Comparison of ENCODE assay signal across 26 mouse cellular contexts in the genomic region with DNA sequence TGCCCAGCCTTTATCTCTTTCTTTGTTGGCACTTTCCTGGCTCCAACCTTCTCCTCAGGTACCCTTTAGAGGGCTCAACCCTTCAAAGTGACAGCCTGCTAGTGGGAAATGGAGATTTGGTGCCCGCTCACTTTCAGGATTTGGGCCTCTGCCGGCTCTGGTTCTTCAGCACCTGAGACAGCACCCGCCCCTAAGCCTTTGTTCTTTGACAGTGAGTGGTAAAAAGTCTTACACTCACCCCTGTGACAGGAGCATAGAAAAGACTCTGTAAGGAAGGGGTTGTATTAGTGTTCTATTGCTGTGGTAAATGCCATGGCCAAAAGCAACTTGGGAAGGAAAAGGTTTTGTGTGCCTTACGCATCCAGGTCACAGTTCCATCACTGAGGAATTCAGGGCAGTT.
DNase-seq lines count a peak whose midpoint lies in the region; ATAC-seq lines count a peak whose summit lies in the region.
"Had no signal": no experiment of that assay in that cellular context is flagged by ENCODE, and none has a peak within 500 bp of the region (broad histone marks: within the 10 kb centered on the region; RNA-seq: fewer than 3 reads in every experiment).

No protein-coding gene starts in this region.

- no peaks in the 10 kb centered on the region for H3K27me3 ChIP-seq in neural tube, embryonic 11.5 days (ENCODE audit: control insufficient read depth, insufficient read depth, low read length)
- H3K27me3 ChIP-seq: forebrain, embryonic 13.5 days; heart, embryonic 15.5 days; hindbrain, embryonic 12.5 days; limb, embryonic 15.5 days; liver, embryonic 13.5 days had no signal

- H3K36me3 ChIP-seq in neural tube, embryonic 11.5 days (ENCODE audit: control insufficient read depth, insufficient read depth, low read length): no peaks in the 10 kb centered on the region
- H3K36me3 ChIP-seq: G1E; heart, embryonic 15.5 days; hindbrain, embryonic 12.5 days; limb, embryonic 15.5 days; liver, embryonic 13.5 days had no signal

- no peaks in the 10 kb centered on the region for H3K9me3 ChIP-seq in neural tube, embryonic 11.5 days (ENCODE audit: control insufficient read depth, low read length)
- H3K9me3 ChIP-seq: forebrain, embryonic 13.5 days; heart, embryonic 15.5 days; hindbrain, embryonic 12.5 days; limb, embryonic 15.5 days had no signal

- 0 out of 2 replicates have a peak, but pooled peaks cover 6% of the 10 kb centered on the region for H3K4me1 ChIP-seq in neural tube, embryonic 11.5 days (ENCODE audit: control insufficient read depth, insufficient read depth, low read length)
- H3K4me1 ChIP-seq: forebrain, embryonic 13.5 days; heart, embryonic 15.5 days; limb, embryonic 15.5 days; liver, embryonic 13.5 days had no signal

- no peak overlapping the region for H3K9ac ChIP-seq in neural tube, embryonic 11.5 days (ENCODE audit: low read length)
- H3K9ac ChIP-seq: forebrain, embryonic 13.5 days; heart, embryonic 15.5 days; hindbrain, embryonic 12.5 days; limb, embryonic 15.5 days; liver, embryonic 13.5 days had no signal

- no peak overlapping the region for H3K4me2 ChIP-seq in neural tube, embryonic 11.5 days (ENCODE audit: low read depth)
- H3K4me2 ChIP-seq: forebrain, embryonic 13.5 days; heart, embryonic 15.5 days; hindbrain, embryonic 12.5 days; limb, embryonic 15.5 days; liver, embryonic 13.5 days had no signal

- no peak overlapping the region for H3K4me3 ChIP-seq in neural tube, embryonic 11.5 days (ENCODE audit: low read depth, low read length)
- H3K4me3 ChIP-seq: forebrain, embryonic 13.5 days; heart, embryonic 15.5 days; hindbrain, embryonic 12.5 days; limb, embryonic 15.5 days; liver, embryonic 13.5 days had no signal

- DNase-seq in embryo, embryonic 10.5 days (ENCODE audit: low spot score): peak; percentile 40
- DNase-seq in embryo, embryonic 10 days (ENCODE audit: low spot score): no peak
- peak; percentile 38 for DNase-seq in neural tube, embryonic 11.5 days (ENCODE audit: low spot score)
- DNase-seq in neural tube, embryonic 10.5 days (ENCODE audit: extremely low spot score, low spot score): no peak
- peak; percentile 34 for DNase-seq in forelimb bud, embryonic 11.5 days (ENCODE audit: low read depth, low spot score)
- no peak for DNase-seq in layer of hippocampus, adult 18-20 months (ENCODE audit: low spot score in 2 of 2)
- DNase-seq in spleen, postnatal 4 days (ENCODE audit: low spot score in 2 of 2): no peak
- DNase-seq: adrenal gland, postnatal 25 days; cerebellum, adult 2 months; cerebellum, postnatal 14 days; gastrocnemius, postnatal 14 days; kidney, adult 18-20 months; liver, embryonic 13.5 days; lung, adult 18-20 months; lung, postnatal 14 days; midbrain, embryonic 14.5 days; right cerebral cortex, adult 18-20 months; spleen, adult 18-20 months; thymus, adult 18-20 months; thymus, postnatal 25 days had no signal

- H3K27ac ChIP-seq in neural tube, embryonic 11.5 days (ENCODE audit: low read depth, low read length): no peak overlapping the region
- H3K27ac ChIP-seq: forebrain, embryonic 13.5 days; heart, embryonic 15.5 days; hindbrain, embryonic 12.5 days; limb, embryonic 15.5 days; liver, embryonic 13.5 days; stomach, postnatal 0 days had no signal

- 77% methylated on average over 4 of the region's 4 CpGs for WGBS in neural tube, embryonic 11.5 days

- ATAC-seq in neural tube, embryonic 11.5 days (ENCODE audit: insufficient read depth, low FRiP score, low TSS enrichment): no peak
- ATAC-seq: forebrain, embryonic 13.5 days had no signal

Comparison
In these comparisons a context has a peak if more than half of its experiments do, and no peak if none do; other contexts are left out.
1. DNase-seq: peak in embryo, embryonic 10.5 days (single experiment), neural tube, embryonic 11.5 days (single experiment) and forelimb bud, embryonic 11.5 days (single experiment); none in embryo, embryonic 10 days (single experiment), neural tube, embryonic 10.5 days (single experiment), layer of hippocampus, adult 18-20 months (0 of 2) and spleen, postnatal 4 days (0 of 2).